ENCODE assay signal across 8 mouse cellular contexts in the genomic region with DNA sequence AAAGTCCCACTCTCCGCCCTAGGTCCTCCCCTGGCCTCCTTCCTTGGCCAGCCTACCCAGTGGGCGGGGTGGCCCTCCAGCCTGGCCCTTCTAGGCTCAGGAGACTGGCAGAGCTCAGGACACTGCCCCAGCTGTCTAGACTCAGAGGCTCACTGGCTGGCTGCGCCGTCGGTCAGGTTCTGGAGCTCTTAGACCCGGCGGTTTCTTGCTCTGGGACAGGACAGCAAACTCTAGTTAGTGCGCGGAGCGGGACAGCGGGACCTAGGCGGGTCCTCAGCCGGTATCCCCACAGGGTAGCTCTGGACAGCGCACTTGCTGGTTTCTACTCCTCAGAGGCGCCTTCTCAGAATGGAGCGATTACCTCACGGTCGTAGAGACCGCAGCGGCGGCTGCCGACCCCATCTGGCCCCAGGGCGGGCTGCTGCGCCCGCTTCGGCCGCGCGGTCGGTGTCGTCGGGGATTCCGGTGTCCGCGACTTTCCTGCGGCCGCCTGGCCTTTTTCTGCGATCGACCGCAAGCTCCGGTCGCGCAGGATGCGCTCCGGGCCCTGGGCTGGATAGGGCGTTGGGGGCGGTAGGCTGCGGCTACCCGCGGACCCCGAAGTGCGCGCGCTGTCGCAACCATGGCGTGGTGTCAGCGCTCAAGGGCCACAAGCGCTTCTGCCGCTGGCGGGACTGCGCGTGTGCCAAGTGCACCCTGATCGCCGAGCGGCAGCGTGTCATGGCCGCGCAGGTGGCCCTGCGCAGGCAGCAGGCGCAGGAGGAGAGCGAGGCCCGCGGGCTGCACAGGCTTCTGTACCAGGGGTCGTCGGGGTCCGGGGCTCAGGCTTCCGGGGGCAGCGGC. TPM values are rescaled to one million over a fixed set of nuclear protein-coding genes. Genes with fewer than 3 reads are reported as not detected.
DNase-seq lines count a peak whose midpoint lies in the region; ATAC-seq and TF ChIP-seq lines count a peak whose summit lies in the region.

No protein-coding gene starts in this region.

- H3K9ac ChIP-seq in embryonic facial prominence, embryonic 15.5 days: no peak overlapping the region
- H3K9ac ChIP-seq in hindbrain, embryonic 13.5 days: peak overlapping the region; percentile 70
- H3K9ac ChIP-seq in limb, embryonic 14.5 days (ENCODE audit: low read depth, low read length, severe bottlenecking): peak overlapping the region; percentile 50
- peak overlapping the region; percentile 69 for H3K9ac ChIP-seq in neural tube, embryonic 13.5 days

- under 1% methylated on average over 78 of the region's 78 CpGs for WGBS in embryonic facial prominence, embryonic 15.5 days
- WGBS in hindbrain, embryonic 13.5 days: 1% methylated on average over 78 of the region's 78 CpGs
- WGBS in limb, embryonic 14.5 days: 3% methylated on average over 78 of the region's 78 CpGs
- 1% methylated on average over 78 of the region's 78 CpGs for WGBS in neural tube, embryonic 13.5 days

- no peaks in the 10 kb centered on the region for H3K9me3 ChIP-seq in embryonic facial prominence, embryonic 15.5 days (replicated peaks)
- no peaks in the 10 kb centered on the region for H3K9me3 ChIP-seq in hindbrain, embryonic 13.5 days
- H3K9me3 ChIP-seq in limb, embryonic 14.5 days (ENCODE audit: control insufficient read depth, low read length): no peaks in the 10 kb centered on the region
- no peaks in the 10 kb centered on the region for H3K9me3 ChIP-seq in neural tube, embryonic 13.5 days

- ATAC-seq in frontal cortex, adult (ENCODE audit: low TSS enrichment): no peak
- peak; percentile 82 for ATAC-seq in embryonic facial prominence, embryonic 15.5 days (ENCODE audit: insufficient number of reproducible peaks, low FRiP score, low TSS enrichment, low read depth)
- ATAC-seq in hindbrain, embryonic 13.5 days (ENCODE audit: low FRiP score): peak; percentile 82
- ATAC-seq in limb, embryonic 14.5 days (ENCODE audit: low FRiP score, low read depth): peak; percentile 55
- peak; percentile 88 for ATAC-seq in neural tube, embryonic 13.5 days (ENCODE audit: low read depth)

- no peak overlapping the region for H3K27ac ChIP-seq in embryonic facial prominence, embryonic 15.5 days (replicated peaks)
- no peak overlapping the region for H3K27ac ChIP-seq in hindbrain, embryonic 13.5 days
- no peak overlapping the region for H3K27ac ChIP-seq in limb, embryonic 14.5 days (replicated peaks; ENCODE audit: low read depth, low read length)
- H3K27ac ChIP-seq in neural tube, embryonic 13.5 days (replicated peaks): no peak overlapping the region

- peaks cover 39% of the 10 kb centered on the region for H3K27me3 ChIP-seq in embryonic facial prominence, embryonic 15.5 days
- H3K27me3 ChIP-seq in hindbrain, embryonic 13.5 days: peaks cover 55% of the 10 kb centered on the region
- peaks cover 38% of the 10 kb centered on the region for H3K27me3 ChIP-seq in limb, embryonic 14.5 days (ENCODE audit: control insufficient read depth, insufficient read depth, low read length)
- H3K27me3 ChIP-seq in neural tube, embryonic 13.5 days: peaks cover 64% of the 10 kb centered on the region

- H3K36me3 ChIP-seq in embryonic facial prominence, embryonic 15.5 days: no peaks in the 10 kb centered on the region
- H3K36me3 ChIP-seq in hindbrain, embryonic 13.5 days: no peaks in the 10 kb centered on the region
- H3K36me3 ChIP-seq in limb, embryonic 14.5 days (ENCODE audit: control insufficient read depth, insufficient read depth, low read length): no peaks in the 10 kb centered on the region
- no peaks in the 10 kb centered on the region for H3K36me3 ChIP-seq in neural tube, embryonic 13.5 days

- peak; percentile 6 to 10 for DNase-seq in frontal cortex, postnatal 14 days (ENCODE audit: low spot score in 2 of 2)
- DNase-seq in ES-CJ7 (ENCODE audit: low read depth, low spot score): peak; percentile 46
- DNase-seq in limb, embryonic 14.5 days (ENCODE audit: low spot score): peak; percentile 42
- DNase-seq in thymus, postnatal 25 days: no peak

- TF ChIP-seq POLR2A in limb, embryonic 14.5 days (IDR thresholded peaks at IDR 0.05; ENCODE audit: borderline replicate concordance, extremely low read depth, insufficient read depth, insufficient read length): no peak

- H3K4me3 ChIP-seq in embryonic facial prominence, embryonic 15.5 days (replicated peaks): peak overlapping the region; percentile 49
- H3K4me3 ChIP-seq in hindbrain, embryonic 13.5 days: peak overlapping the region; percentile 56
- H3K4me3 ChIP-seq in limb, embryonic 14.5 days (replicated peaks; ENCODE audit: low read length): peak overlapping the region; percentile 46
- peak overlapping the region; percentile 58 for H3K4me3 ChIP-seq in neural tube, embryonic 13.5 days

- peaks cover 10% of the 10 kb centered on the region; the same call in 1 of the 2 replicates for H3K4me1 ChIP-seq in embryonic facial prominence, embryonic 15.5 days
- H3K4me1 ChIP-seq in hindbrain, embryonic 13.5 days (replicated peaks): peaks cover 13% of the 10 kb centered on the region
- 0 out of 2 replicates have a peak, but pooled peaks cover 4% of the 10 kb centered on the region for H3K4me1 ChIP-seq in limb, embryonic 14.5 days (ENCODE audit: control insufficient read depth, insufficient read depth, low read length)
- H3K4me1 ChIP-seq in neural tube, embryonic 13.5 days (replicated peaks): peaks cover 12% of the 10 kb centered on the region; the same call in 1 of the 2 replicates

- peak overlapping the region; percentile 77 for H3K4me2 ChIP-seq in embryonic facial prominence, embryonic 15.5 days (replicated peaks)
- H3K4me2 ChIP-seq in hindbrain, embryonic 13.5 days: peak overlapping the region; percentile 88
- H3K4me2 ChIP-seq in limb, embryonic 14.5 days (replicated peaks; ENCODE audit: low read depth, low read length, severe bottlenecking): peak overlapping the region; percentile 77
- peak overlapping the region; percentile 77 for H3K4me2 ChIP-seq in neural tube, embryonic 13.5 days

RNA-seq across cellular contexts. Expression of a gene that starts 8.9 kb away (rescaled TPM):
- 0.92 and 0.94 TPM in 2 replicates for polyA plus RNA-seq in embryonic facial prominence, embryonic 15.5 days (2015; fragmentation: Nextera tagmentation; extraction: Ambion mirVana)
- polyA plus RNA-seq in hindbrain, embryonic 13.5 days (2015; fragmentation: Nextera tagmentation; extraction: Ambion mirVana): 0.16 and 0.35 TPM in 2 replicates
- 0.58 and 0.63 TPM in 2 replicates for polyA plus RNA-seq in limb, embryonic 14.5 days (2012; rRNA removed)
- polyA plus RNA-seq in limb, embryonic 14.5 days (2014; fragmentation: Nextera tagmentation; extraction: Ambion mirVana): 0.25 TPM in 2 replicates
- polyA plus RNA-seq in neural tube, embryonic 13.5 days (2015; fragmentation: Nextera tagmentation; extraction: Ambion mirVana): 0.53 and 0.72 TPM in 2 replicates
